Mouse (Mus musculus) heart, embryonic 16.5 days (tissue): ENCODE measurements at regions not wholly inside any gene's neighbourhood (a gene's known extent, or its start where the extent isn't known, plus 50 kb on each side); places are given as distances from the start of the nearest gene placed in this dataset.

ENCODE experiments used
- ATAC-seq: fragments of 200-750 bp; cut with Nextera tagmentation; replicated peaks from 2 replicates; pipeline ENCODE4 v1.8.0; 2017; ENCODE audit warnings: moderate number of reproducible peaks; ENCODE audit not compliant: insufficient read depth, low FRiP score; ENCODE audit errors: extremely low read depth
- H3K27ac ChIP-seq: fragments of 300-500 bp; sonication (generic); 2 replicates; pipeline ENCODE4 v1.5.1; 2014; ENCODE audit warnings: mild to moderate bottlenecking, low read length, control low read depth, moderate library complexity
- H3K27me3 ChIP-seq: fragments of 300-500 bp; sonication (generic); 2 replicates; pipeline ENCODE4 v1.6.1; 2014; ENCODE audit warnings: low read length, mixed read lengths; ENCODE audit not compliant: control insufficient read depth, insufficient read depth
- H3K36me3 ChIP-seq: fragments of 300-500 bp; sonication (generic); 2 replicates; pipeline ENCODE4 v1.6.1; 2014; ENCODE audit not compliant: control insufficient read depth, insufficient read depth
- H3K4me1 ChIP-seq: fragments of 300-500 bp; sonication (generic); 2 replicates; pipeline ENCODE4 v1.6.1; 2014; ENCODE audit warnings: low read length, mixed read lengths; ENCODE audit not compliant: control insufficient read depth, insufficient read depth
- H3K4me2 ChIP-seq: fragments of 300-500 bp; sonication (generic); 2 replicates; pipeline ENCODE4 v1.6.1; 2014; ENCODE audit warnings: low read depth, mild to moderate bottlenecking, control low read depth, low read length
- H3K4me3 ChIP-seq: fragments of 300-500 bp; sonication (generic); 2 replicates; pipeline ENCODE4 v1.5.1; 2014; ENCODE audit warnings: mild to moderate bottlenecking, control low read depth, low read length
- H3K9ac ChIP-seq: fragments of 300-500 bp; sonication (generic); 2 replicates; pipeline ENCODE4 v1.6.1; 2014; ENCODE audit warnings: low read length, control low read depth
- H3K9me3 ChIP-seq: fragments of 300-500 bp; sonication (generic); replicated peaks from 2 replicates; pipeline ENCODE4 v1.6.1; 2016; ENCODE audit warnings: low read length; ENCODE audit not compliant: control insufficient read depth
- WGBS: fragments of 180-500 bp; shearing (Covaris S2); extraction: QIAGEN DNeasy Blood & Tissue Kit; methylation state at CpG from one replicate; pipeline ENCODE4 v1.1.7; 2014; 5-methylcytosine and 5-hydroxymethylcytosine counted together

DNA sequence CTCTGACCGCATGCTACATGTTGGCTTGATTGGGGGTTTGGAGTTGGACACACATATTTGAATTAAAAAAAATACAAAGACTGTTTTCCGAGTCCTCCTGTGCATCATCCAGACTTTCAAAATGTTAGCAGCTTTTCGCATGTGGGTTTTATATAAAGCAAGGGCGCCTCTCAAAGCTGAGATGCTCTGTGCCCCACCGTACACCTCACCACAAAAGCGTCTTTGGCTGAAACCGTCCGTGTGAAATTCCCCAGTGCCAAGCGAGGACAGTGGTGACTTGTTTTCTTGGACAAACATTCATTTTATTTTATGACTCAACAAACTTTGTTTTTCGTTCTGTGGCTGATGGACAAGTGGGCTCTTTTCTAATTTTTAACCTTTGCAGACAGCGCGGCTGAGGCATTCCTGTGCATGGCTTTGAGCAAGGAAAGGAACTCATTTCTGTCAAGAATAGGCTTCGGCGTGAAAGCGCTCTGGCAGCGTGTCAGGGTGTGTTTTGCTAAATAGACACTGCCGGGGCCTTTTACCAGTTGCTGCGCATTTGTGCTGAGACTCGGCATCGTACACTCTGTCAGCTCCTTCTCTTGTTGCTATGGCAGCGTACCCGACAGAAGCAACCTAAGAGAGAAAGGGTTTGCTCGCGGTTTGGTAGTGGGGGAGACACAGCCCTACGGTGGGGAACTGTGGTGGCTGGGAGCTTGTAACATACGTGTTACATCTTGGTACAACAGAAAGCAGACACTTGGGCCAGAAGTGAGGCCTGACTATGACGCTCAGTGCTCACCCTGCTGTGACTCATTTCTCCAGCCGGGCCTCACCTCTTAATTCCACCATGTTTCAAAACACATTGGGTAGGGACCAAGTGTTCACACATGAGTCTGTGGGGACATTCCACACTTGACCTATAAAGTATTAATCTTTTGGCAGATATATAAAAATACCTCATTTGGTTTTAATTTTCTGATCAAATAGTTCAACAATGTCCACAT, 123.6 kb downstream of the Qrsl1 start:
- Histone ChIP-seq H3K9me3 (peaks cover 6% of the 10 kb centered on the region), H3K27ac (no peak overlapping the region), H3K4me3 (no peak overlapping the region), H3K36me3 (no peaks in the 10 kb centered on the region), H3K4me1 (no peaks in the 10 kb centered on the region), H3K9ac (no peak overlapping the region), H3K4me2 (no peak overlapping the region), H3K27me3 (no peaks in the 10 kb centered on the region)
- 88% methylated on average over 28 of the region's 28 CpGs for WGBS
- no peak for ATAC-seq

DNA sequence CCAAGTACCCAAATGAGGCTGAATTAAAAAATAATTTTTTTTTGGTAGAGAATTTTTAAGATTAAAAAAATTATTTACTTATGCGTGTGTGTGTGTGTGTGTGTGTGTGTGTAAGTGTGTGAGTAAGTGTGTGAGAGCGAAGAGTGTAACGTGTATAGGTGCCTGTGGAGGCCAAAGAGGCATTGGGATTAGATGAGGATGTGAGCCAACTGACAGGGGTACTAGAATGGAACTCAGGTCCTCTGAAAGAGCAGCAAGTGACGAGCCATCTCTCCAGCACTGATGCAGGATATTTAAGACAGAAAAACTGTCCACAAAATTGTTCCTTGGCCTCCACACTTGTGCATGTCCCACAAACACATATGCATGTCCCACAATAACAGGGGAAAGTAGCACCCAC, 121.0 kb downstream of the Qrsl1 start:
- WGBS: 88% methylated on average over 4 of the region's 4 CpGs
- H3K4me3 ChIP-seq: no peak overlapping the region
- H3K4me2 ChIP-seq: no peak overlapping the region
- no peak overlapping the region for H3K27ac ChIP-seq
- no peaks in the 10 kb centered on the region for H3K27me3 ChIP-seq
- H3K9me3 ChIP-seq: peaks cover 6% of the 10 kb centered on the region
- ATAC-seq: no peak
- no peaks in the 10 kb centered on the region for H3K4me1 ChIP-seq
- no peak overlapping the region for H3K9ac ChIP-seq
- H3K36me3 ChIP-seq: no peaks in the 10 kb centered on the region

DNA sequence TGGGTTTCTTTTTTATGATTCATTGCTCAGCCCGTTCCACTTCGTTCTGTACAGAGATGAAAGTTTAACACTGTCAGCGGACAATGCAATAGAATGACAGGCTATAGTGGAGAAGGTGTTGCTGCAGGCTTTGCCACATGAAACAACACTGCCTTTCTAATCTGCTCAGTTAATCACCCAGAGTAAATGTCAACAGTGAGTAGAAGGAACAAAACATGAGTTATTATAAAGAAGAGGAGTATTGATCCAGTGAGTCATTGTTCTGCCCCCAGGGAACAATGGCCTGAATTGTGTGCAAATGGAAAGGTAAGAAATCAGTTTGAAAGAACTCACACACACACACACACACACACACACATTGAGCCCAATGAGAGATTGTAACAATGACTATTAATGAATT, 118.2 kb downstream of the Qrsl1 start:
- Histone ChIP-seq H3K9me3 (peaks cover 6% of the 10 kb centered on the region), H3K36me3 (no peaks in the 10 kb centered on the region), H3K4me3 (no peak overlapping the region), H3K4me1 (no peaks in the 10 kb centered on the region), H3K9ac (no peak overlapping the region), H3K4me2 (no peak overlapping the region), H3K27me3 (no peaks in the 10 kb centered on the region), H3K27ac (no peak overlapping the region)
- 88% methylated on average over 3 of the region's 3 CpGs for WGBS
- no peak for ATAC-seq

DNA sequence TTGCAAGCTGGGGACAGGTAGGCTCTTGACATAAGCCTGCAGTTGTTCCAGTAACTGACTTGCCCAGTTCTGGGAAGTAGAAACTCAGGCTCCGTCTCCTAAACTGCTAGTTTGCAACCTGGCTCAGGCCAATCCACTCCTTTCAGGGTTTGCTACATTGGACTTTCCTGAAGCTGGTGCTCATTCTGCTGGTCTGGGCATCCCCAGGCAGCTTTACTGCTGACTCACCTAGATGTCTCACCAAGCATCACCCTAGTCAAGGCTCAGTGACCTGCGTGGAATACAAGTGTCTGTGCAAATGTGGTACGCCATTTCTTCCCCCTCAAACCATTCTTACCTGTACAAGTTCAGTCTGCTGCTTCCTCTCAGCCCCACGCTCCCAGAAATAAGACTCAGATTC, 110.8 kb downstream of the Qrsl1 start:
- no peaks in the 10 kb centered on the region for H3K36me3 ChIP-seq
- 80% methylated on average over 4 of the region's 4 CpGs for WGBS

DNA sequence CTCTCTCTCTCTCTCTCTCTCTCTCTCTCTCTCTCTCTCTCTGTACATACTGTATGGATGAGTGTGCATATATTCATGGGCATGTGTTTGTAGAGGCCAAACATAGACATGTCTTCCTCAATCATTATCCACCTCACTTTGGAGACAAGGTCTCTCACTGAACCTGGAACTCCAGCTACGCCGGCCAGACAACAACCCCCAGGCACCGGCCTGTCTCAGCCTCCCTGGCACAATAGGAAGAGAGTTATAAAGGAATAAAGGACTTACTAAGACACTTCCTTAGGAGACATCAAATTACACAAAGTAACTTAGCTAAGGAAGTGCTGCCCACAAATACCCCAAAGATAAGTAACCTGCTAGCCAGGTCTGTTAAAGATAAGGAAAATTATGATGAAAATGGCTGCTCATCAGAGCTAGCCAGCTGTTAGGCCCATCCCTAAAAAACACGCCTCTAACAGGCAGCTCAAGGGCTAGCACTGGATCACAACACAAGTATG, 110.0 kb downstream of the Qrsl1 start:
- H3K27ac ChIP-seq: no peak overlapping the region
- no peak overlapping the region for H3K9ac ChIP-seq
- H3K4me1 ChIP-seq: no peaks in the 10 kb centered on the region
- H3K4me3 ChIP-seq: no peak overlapping the region
- 90% methylated on average over 4 of the region's 4 CpGs for WGBS
- H3K9me3 ChIP-seq: no peaks in the 10 kb centered on the region
- ATAC-seq: no peak
- H3K4me2 ChIP-seq: no peak overlapping the region
- no peaks in the 10 kb centered on the region for H3K27me3 ChIP-seq
- no peaks in the 10 kb centered on the region for H3K36me3 ChIP-seq

More for the DNA sequence above, 110.8 kb downstream of the Qrsl1 start:
- no peak overlapping the region for H3K27ac ChIP-seq
- H3K4me1 ChIP-seq: no peaks in the 10 kb centered on the region
- no peak overlapping the region for H3K4me2 ChIP-seq
- H3K4me3 ChIP-seq: no peak overlapping the region
- no peak for ATAC-seq
- no peaks in the 10 kb centered on the region for H3K9me3 ChIP-seq
- H3K27me3 ChIP-seq: no peaks in the 10 kb centered on the region
- no peak overlapping the region for H3K9ac ChIP-seq

DNA sequence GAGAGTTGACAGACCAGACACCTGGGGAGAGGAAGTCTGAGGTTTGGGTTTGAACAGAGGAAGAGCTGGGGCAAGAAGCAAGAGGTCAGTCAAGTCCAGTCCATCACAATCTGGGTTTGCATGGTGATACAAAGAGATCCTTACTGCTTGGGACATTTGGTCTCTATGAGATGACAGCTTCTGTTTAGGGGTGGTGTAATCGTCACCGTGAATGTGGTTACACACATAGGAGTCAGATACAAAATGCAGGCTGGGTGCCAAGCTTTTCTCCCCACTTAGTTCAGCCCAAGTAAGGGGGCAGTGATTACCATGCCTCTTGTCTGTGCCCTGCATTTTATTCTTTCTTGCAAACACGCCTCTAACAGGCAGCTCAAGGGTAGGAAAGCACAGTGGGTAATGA, 108.9 kb downstream of the Qrsl1 start:
- no peak for ATAC-seq
- H3K4me2 ChIP-seq: no peak overlapping the region
- no peak overlapping the region for H3K9ac ChIP-seq
- H3K4me3 ChIP-seq: no peak overlapping the region
- no peaks in the 10 kb centered on the region for H3K9me3 ChIP-seq
- no peaks in the 10 kb centered on the region for H3K27me3 ChIP-seq
- no peak overlapping the region for H3K27ac ChIP-seq
- 63% methylated on average over 3 of the region's 3 CpGs for WGBS
- no peaks in the 10 kb centered on the region for H3K36me3 ChIP-seq
- no peaks in the 10 kb centered on the region for H3K4me1 ChIP-seq

DNA sequence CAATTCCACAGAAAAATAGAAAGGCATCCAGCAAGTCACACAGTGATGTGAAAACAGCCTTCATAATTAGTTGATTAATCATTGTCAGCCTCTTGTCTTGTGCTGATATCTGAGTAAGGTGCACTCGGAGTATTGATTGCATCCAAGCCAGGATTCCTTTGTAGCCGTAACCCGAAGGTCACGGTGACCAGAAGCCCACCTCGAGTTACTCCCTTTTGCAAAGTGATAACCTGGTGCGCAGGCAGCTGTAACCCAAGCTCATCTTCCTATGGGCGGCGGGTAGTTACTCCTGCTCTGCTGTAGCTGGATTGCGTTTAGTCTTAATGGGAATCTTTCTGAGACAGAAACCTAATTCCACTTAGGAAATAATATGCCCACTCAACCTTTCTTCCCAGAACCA, 107.0 kb downstream of the Qrsl1 start:
- Histone ChIP-seq H3K4me2 (no peak overlapping the region), H3K4me3 (no peak overlapping the region), H3K9ac (no peak overlapping the region), H3K9me3 (no peaks in the 10 kb centered on the region), H3K27me3 (no peaks in the 10 kb centered on the region), H3K36me3 (no peaks in the 10 kb centered on the region), H3K4me1 (no peaks in the 10 kb centered on the region), H3K27ac (no peak overlapping the region)
- no peak for ATAC-seq
- WGBS: 72% methylated on average over 9 of the region's 9 CpGs

DNA sequence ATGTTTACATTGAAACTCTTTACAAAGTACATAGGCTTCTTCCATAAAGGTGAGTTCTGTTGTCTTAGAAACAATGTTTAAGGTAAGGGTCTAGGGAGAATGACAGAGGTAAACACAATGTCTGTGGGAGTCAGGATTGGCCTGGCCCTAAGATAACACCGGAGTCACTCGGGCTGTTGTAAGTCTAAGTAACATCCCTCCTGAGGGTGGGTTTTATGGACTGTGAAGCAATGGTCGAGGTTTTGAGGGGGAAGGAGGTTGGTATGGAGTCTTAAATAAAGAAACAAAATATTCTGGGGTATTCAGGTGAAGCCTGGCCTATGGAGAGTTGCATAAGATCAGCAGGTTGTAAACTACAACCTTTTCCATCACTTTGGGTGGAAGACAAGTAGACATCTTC, 101.5 kb downstream of the Qrsl1 start:
- whole genome bisulfite sequencing: 65% methylated on average over 3 of the region's 3 CpGs
- Histone ChIP-seq H3K36me3 (no peaks in the 10 kb centered on the region), H3K4me3 (no peak overlapping the region), H3K4me2 (no peak overlapping the region), H3K9ac (no peak overlapping the region), H3K27ac (no peak overlapping the region), H3K27me3 (no peaks in the 10 kb centered on the region), H3K4me1 (no peaks in the 10 kb centered on the region), H3K9me3 (no peaks in the 10 kb centered on the region)
- ATAC-seq: no peak

DNA sequence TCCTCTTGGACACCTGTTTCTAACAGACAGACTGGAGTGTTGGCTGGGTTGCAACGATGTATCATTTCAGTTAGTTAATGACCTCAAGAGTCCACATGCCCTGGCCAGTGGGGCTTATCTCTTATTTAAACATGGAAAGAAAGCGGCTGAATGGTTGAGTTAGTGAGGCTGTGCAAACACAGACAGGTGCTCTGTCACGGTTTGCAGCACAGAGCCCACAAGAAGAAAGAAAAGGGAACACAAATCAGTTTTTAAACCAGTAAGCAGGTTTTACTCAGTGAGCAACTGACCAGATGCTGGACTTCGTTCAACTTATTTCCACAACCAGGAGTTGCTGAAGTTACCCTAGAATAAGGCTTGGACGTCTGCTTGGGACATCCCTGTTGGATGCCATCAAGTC, 86.3 kb downstream of the Qrsl1 start:
- no peaks in the 10 kb centered on the region for H3K36me3 ChIP-seq
- H3K4me1 ChIP-seq: no peaks in the 10 kb centered on the region
- H3K4me2 ChIP-seq: no peak overlapping the region
- no peak overlapping the region for H3K27ac ChIP-seq
- H3K4me3 ChIP-seq: no peak overlapping the region
- 42% methylated on average over 5 of the region's 5 CpGs for WGBS
- no peaks in the 10 kb centered on the region for H3K9me3 ChIP-seq
- ATAC-seq: no peak
- H3K9ac ChIP-seq: no peak overlapping the region
- no peaks in the 10 kb centered on the region for H3K27me3 ChIP-seq
